Mouse (Mus musculus) ES-E14 (cell line): ENCODE measurements around the gene Limk1.

Experiments
- CHD2 ChIP-seq: IDR thresholded peaks from 2 replicates; pipeline ENCODE4 v1.6.1; 2014; ENCODE audit warnings: mild to moderate bottlenecking, low read depth, low read length, inconsistent platforms
- HCFC1 ChIP-seq: IDR thresholded peaks from 2 replicates; pipeline ENCODE4 v1.6.1; 2012; ENCODE audit warnings: low read length, inconsistent platforms, borderline replicate concordance; ENCODE audit not compliant: insufficient read depth
- MAFK ChIP-seq: IDR thresholded peaks from 2 replicates; pipeline ENCODE4 v1.6.1; 2014; ENCODE audit warnings: mild to moderate bottlenecking, low read depth, low read length, inconsistent platforms; ENCODE audit not compliant: insufficient read depth
- ZC3H11A ChIP-seq: IDR thresholded peaks from 2 replicates; pipeline ENCODE4 v1.6.1; 2012; ENCODE audit warnings: low read depth, mild to moderate bottlenecking, inconsistent platforms, low read length, borderline replicate concordance
- ZNF384 ChIP-seq: IDR thresholded peaks from 2 replicates; pipeline ENCODE4 v1.6.1; 2012; ENCODE audit warnings: low read depth, low read length, inconsistent platforms

GRCm38 (mm10) chr5:134620457-134620856, 67.9 kb downstream of the Limk1 start:
- no peak for TF ChIP-seq CHD2
- TF ChIP-seq ZNF384 = no peak
- TF ChIP-seq ZC3H11A = no peak
- no peak for TF ChIP-seq MAFK
- no peak for TF ChIP-seq HCFC1
